Mouse (Mus musculus) heart, adult 10 weeks (tissue): ENCODE measurements around the gene Lingo3. TPM values are rescaled to one million over a fixed set of nuclear protein-coding genes. Genes with fewer than 3 reads are reported as not detected.

Experiments
- polyA plus RNA-seq: library from polyadenylated mRNA; stranded (reverse); fragments of 350-450 nt; fragmentation: Illumina TruSeq; extraction: RNeasy Lipid Tissue Mini Kit (QIAGEN cat#74804); gene quantifications from one replicate; pipeline ENCODE4 v1.2.3, GENCODE M21; 2014; ENCODE audit warnings: low read depth, low replicate concordance

The Lingo3 gene
- polyA plus RNA-seq = 10.1 TPM

DNA sequence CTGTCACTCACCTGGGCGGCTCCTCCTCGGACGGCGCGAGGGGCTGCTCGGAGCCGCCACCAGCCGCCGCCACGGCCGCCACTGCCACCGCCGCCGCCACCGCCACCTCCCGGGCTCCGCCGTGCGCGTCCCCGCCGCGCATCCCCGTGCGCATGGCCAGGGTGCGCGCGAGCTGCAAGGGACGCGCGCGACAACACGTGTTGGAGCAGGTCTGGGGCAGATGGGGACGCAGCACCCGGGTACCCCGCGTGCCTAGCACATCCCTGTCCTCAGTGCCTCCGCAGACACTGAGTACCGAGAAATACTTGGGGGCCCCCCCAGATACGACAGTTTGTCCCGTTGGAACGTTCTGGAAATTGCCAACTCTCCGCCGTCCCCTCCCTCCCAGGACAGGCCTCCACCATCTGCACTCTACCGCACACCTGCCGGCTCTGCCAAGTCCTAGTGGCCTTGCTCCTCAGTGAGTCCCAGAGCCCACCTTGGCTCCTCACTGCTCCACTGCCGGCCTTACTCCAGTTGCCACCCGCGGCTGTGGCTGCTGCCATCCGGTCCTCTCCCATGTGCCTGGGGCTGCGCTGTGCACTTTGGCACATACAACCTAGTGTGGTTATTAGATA is at the start of gene Lingo3:
Gene Lingo3, minus strand, starts transcription at position 109 of the 617 bp plus-strand sequence.

DNA sequence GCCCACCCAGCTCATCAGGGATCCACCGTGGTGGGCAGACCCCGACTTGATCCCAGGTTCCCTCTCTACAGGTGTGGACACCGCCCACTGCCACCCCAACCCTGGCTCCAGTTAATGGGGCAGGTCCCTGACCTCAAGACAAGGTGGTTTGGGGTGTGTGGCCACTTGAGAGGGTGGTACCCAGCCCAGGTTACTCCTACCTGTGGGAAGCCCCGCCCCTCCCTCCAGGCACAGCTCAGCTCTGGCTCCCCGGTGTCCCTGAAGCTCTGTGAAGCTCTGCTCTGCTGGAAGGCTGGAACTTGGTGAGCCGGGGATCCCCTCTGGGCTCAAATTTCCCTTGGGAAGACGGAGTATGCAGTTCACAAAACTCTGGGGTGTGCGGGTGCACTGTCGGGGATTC is 27.7 kb upstream of the Lingo3 start, which contains the start of gene Tmprss9:
Gene Tmprss9, plus strand, starts transcription at position 268 of the 400 bp plus-strand sequence.

DNA sequence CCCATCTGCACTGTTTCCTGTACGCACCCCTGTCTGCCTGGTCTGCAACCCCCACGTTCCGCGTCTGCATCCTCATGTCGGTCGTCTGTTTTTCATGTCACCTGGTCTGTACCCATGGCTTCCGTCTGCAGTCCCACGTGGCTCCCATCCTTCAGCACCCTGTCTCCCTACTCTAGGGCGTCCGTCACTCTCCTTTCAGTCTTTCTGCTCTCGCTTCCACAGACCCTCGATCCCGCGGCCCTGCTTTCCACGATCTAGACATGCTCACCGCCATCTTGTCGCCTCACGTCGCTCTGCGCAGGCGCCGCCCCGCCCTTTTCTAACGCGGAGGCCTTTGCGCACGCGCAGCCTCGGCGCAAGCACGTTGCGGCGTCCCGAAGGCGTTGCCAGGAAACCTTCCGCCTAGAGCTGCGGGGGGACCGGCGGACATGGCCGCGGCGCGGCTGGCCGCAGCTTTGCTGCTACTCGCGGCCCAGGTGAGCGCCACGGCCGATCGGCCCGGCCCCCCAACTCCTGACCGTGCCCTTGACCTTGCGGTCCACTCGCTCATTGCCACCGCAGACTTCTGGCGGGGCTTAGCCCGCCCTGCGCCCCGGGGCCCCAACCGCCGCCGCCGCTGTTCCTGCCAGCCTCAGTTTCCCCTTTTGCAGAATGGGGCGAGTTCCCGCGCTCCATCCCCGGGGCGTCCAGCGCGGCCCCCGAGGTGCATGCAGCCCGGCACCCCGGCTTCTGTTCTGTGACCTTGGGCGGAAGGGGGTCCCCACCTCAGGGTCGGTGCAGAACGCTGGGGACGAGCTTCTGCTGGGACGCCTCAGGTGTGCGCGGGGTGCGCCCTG is 11.3 kb upstream of the Lingo3 start, which contains the start of the genes Lsm7 and Sppl2b:
Gene Lsm7, minus strand, starts transcription at position 297 of the 836 bp plus-strand sequence.
Gene Sppl2b, plus strand, starts transcription at position 363 of the 836 bp plus-strand sequence.

DNA sequence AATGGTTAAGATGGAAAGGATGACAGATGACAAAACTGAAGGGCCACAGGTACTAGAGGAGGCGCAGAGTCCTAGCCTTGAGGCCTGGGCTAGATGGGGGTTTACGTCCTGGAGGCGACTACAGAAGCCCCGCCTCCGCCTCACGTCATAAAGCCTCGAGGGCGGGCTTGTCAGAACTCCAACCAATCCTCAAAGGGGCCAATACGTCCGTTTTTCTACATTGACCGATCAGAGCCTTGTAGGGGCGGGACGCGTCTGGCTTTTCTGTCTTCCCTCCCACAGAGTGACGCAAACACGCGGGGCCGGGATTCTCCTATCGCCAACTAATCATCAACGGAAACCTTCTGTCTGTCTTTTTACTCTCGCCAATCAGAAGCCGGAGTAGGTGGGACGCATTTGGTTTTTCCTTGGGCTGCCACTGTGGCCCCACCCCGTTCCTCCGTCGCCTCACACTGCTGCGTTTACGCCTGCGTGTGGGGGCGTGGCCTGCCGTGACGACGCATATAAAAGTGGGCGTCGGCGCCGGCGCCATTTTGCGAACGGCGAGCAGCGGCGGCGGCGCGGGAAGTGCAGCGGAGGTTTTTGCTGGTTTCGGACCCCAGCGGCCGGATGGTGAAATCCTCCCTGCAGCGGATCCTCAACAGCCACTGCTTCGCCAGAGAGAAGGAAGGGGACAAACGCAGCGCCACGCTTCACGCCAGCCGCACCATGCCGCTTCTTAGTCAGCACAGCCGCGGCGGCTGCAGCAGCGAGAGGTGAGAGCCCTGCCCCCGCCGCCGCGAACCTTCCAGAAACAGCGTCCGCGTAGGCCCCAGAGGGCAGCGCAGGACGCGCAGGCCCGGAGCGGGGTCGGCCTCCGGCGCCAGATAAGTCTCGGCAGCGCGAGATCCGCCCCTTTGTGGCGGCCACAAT is 17.4 kb downstream of the Lingo3 start, which contains the start of gene Oaz1:
Gene Oaz1, plus strand, starts transcription at position 506 of the 912 bp plus-strand sequence.

DNA sequence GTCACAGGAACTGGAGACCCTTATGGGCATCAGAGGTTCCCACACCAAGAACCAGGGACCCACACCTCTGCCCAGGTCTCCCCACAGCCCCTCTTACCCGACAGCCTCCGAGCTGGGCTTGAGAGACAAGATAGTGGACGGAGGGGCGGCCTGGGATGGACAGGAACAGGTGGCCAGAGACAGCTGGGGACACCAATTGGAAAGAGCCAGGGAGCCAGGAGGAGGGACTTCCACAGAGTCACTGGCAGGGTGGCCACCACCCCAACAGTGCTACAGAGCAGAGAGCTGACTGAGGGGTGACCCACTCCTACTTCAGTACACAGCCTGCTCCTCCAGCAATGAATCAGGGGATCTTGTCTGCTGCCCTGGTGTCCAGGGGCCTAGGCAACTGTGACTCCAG is 30.5 kb downstream of the Lingo3 start, which contains the start of gene Jsrp1:
Gene Jsrp1, minus strand, starts transcription at position 133 of the 400 bp plus-strand sequence.

DNA sequence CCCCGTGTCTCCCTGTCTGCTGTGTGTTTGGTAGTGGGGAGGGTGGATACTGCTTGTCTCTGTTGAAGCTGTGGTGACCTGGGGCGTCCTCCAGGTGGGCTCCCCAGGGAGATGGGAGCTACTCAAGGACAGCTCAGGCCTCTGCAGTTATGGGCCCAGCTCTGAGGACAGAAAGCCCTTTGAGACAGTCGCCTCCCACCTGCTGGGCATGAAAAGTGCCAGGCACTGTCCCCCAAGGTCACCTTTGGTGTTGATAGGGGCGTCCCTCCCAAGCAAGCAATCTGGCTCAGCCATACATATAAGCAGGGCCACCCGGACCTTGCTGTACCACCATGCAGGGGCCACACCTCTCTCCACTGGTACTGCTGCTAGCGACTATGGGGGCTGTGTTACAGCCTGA is 38.9 kb downstream of the Lingo3 start, which contains the start of gene Amh:
Gene Amh, plus strand, starts transcription at position 328 of the 400 bp plus-strand sequence.

DNA sequence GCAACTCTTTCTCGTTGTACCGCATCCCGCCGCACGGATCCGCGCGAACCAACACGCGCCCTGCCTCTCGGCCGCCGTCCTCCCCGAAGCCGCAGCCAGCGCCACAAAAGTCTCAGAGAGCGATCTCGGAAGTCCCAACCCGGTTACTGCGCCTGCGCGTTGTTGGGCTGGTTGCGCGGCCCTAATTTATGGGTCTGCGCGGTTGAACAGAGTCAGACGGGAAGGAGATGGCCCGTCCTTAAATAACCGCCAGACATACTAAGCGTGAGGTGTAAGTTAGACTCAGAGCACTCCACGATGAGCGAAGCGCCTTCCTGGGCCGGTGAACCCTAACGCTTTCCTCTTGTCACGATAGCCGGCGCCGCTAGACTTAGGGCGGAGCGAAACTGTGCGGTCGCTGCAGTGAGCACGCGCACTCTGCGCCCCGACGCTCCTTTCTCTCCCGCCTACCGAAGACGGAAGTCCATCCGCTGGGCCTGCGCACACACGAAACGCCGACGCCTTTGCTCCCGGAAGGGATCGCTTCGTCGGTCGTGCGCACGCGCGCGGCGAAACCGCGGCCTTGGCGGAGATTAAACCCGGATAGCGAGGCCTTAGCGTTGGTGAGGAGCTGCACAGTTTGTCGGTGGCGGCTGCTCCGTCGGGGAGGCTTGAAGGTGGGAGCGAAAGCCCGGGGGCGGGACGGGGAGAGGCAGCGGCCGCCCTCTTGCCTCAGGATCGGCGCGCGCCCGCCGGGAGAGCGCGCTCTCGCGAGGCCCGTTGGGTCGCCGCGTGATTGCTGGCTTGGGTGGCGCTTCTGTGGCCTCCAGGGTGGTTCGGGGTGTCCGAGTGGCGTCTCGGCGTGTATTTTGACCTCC is 45.5 kb downstream of the Lingo3 start, which contains the start of the genes Sf3a2 and Plekhj1:
Gene Sf3a2, plus strand, starts transcription at position 49 of the 857 bp plus-strand sequence.
Gene Plekhj1, minus strand, starts transcription at position 477 of the 857 bp plus-strand sequence.

Other genes with a start within 250 kb of the Lingo3 start
- 35.7 TPM for gene Scamp4, start 241.2 kb downstream of the Lingo3 start, polyA plus RNA-seq
- gene Adat3, start 241.2 kb downstream of the Lingo3 start, polyA plus RNA-seq = 1.7 TPM
- gene Gm49322, start 238.0 kb downstream of the Lingo3 start, polyA plus RNA-seq = 0.50 TPM
- 87.7 TPM for gene Csnk1g2, start 221.2 kb downstream of the Lingo3 start, polyA plus RNA-seq
- 42.0 TPM for gene Btbd2, start 187.0 kb downstream of the Lingo3 start, polyA plus RNA-seq
- gene Mknk2, start 165.9 kb downstream of the Lingo3 start, polyA plus RNA-seq = 159 TPM
- 5.6 TPM for gene Mob3a, start 142.1 kb downstream of the Lingo3 start, polyA plus RNA-seq
- gene Izumo4, start 141.9 kb downstream of the Lingo3 start, polyA plus RNA-seq = 17.2 TPM
- 44.0 TPM for gene Ap3d1, start 101.8 kb downstream of the Lingo3 start, polyA plus RNA-seq
- gene Dot1l, start 88.8 kb downstream of the Lingo3 start, polyA plus RNA-seq = 36.2 TPM
- 24.0 TPM for gene Sf3a2, start 45.8 kb downstream of the Lingo3 start, polyA plus RNA-seq
- 33.0 TPM for gene Plekhj1, start 45.4 kb downstream of the Lingo3 start, polyA plus RNA-seq
- gene Amh, start 38.8 kb downstream of the Lingo3 start, polyA plus RNA-seq = not detected
- gene Jsrp1, start 30.5 kb downstream of the Lingo3 start, polyA plus RNA-seq = 0.52 TPM
- gene Oaz1, start 17.4 kb downstream of the Lingo3 start, polyA plus RNA-seq = 873 TPM
- gene Lsm7, start 11.2 kb upstream of the Lingo3 start, polyA plus RNA-seq = 71.8 TPM
- gene Sppl2b, start 11.2 kb upstream of the Lingo3 start, polyA plus RNA-seq = 16.7 TPM
- not detected for gene Tmprss9, start 27.8 kb upstream of the Lingo3 start, polyA plus RNA-seq
- gene Timm13, start 56.9 kb upstream of the Lingo3 start, polyA plus RNA-seq = 109 TPM
- 4.1 TPM for gene Lmnb2, start 74.2 kb upstream of the Lingo3 start, polyA plus RNA-seq
- gene Gadd45b, start 86.0 kb upstream of the Lingo3 start, polyA plus RNA-seq = 7.3 TPM
- 0.99 TPM for gene Gng7, start 170.9 kb upstream of the Lingo3 start, polyA plus RNA-seq
- not detected for gene Diras1, start 181.6 kb upstream of the Lingo3 start, polyA plus RNA-seq
- 13.6 TPM for gene Slc39a3, start 193.4 kb upstream of the Lingo3 start, polyA plus RNA-seq
- gene Sgta, start 216.1 kb upstream of the Lingo3 start, polyA plus RNA-seq = 90.2 TPM
- 12.6 TPM for gene Thop1, start 226.0 kb upstream of the Lingo3 start, polyA plus RNA-seq